Mouse (Mus musculus): ENCODE data around the gene Pi4kb.

- TF ChIP-seq CTCF (IDR thresholded peaks at IDR 0.05; ENCODE audit: low read depth, low read length) (no peak), EP300 (IDR thresholded peaks at IDR 0.05; ENCODE audit: insufficient read depth, low read depth, low read length) (no peak), POLR2A (IDR thresholded peaks at IDR 0.05; ENCODE audit: insufficient read depth, low read length) (no peak)
Measured at GRCm38 (mm10) chr3:94973620-94974019, 911 bp upstream of the Pi4kb start.

Measured in ES-Bruce4 (cell line).